Mouse (Mus musculus) myocyte (in vitro differentiated cells): ENCODE measurements around the gene Cdh15.

Experiments
- CEBPB ChIP-seq: IDR thresholded peaks from 2 replicates; pipeline ENCODE4 v1.6.1; 2011; ENCODE audit warnings: mild to moderate bottlenecking, moderate library complexity; ENCODE audit not compliant: poor library complexity, insufficient read depth, severe bottlenecking
- MAX ChIP-seq: IDR thresholded peaks from one replicate; pipeline ENCODE4 v1.6.1; 2011; ENCODE audit warnings: low read depth, mild to moderate bottlenecking, control low read depth
- MYOD1 ChIP-seq, 3 experiments: IDR thresholded peaks; one replicate each; pipeline ENCODE4 v1.6.1; 2011; ENCODE audit warnings: control low read depth in 2 of 3, low read depth in 2 of 3, mild to moderate bottlenecking in 2 of 3, moderate library complexity in 1 of 3; ENCODE audit not compliant: insufficient read length in 2 of 3, control insufficient read depth in 1 of 3
- MYOG ChIP-seq, 3 experiments: IDR thresholded peaks; one replicate each; pipeline ENCODE4 v1.6.1; 2011; ENCODE audit warnings: control low read depth in 2 of 3, low read depth in 2 of 3, mild to moderate bottlenecking in 2 of 3; ENCODE audit not compliant: insufficient read length in 2 of 3, control insufficient read depth in 1 of 3, insufficient read depth in 1 of 3
- POLR2A ChIP-seq: IDR thresholded peaks from one replicate; pipeline ENCODE4 v1.6.1; 2011; ENCODE audit warnings: low read depth, mild to moderate bottlenecking, control low read depth, moderate library complexity; ENCODE audit not compliant: insufficient read length
- POLR2AphosphoS2 ChIP-seq: IDR thresholded peaks from one replicate; pipeline ENCODE4 v1.6.1; 2011; ENCODE audit warnings: low read depth, control low read depth; ENCODE audit not compliant: insufficient read length
- TCF12 ChIP-seq: IDR thresholded peaks from one replicate; pipeline ENCODE4 v1.6.1; 2011; ENCODE audit warnings: mild to moderate bottlenecking, control low read depth; ENCODE audit not compliant: poor library complexity, insufficient read depth, severe bottlenecking
- TCF3 ChIP-seq: IDR thresholded peaks from one replicate; pipeline ENCODE4 v1.6.1; 2011; ENCODE audit warnings: low read depth, control low read depth; ENCODE audit not compliant: insufficient read length
- USF1 ChIP-seq: IDR thresholded peaks from one replicate; pipeline ENCODE4 v1.6.1; 2011; ENCODE audit warnings: low read depth, mild to moderate bottlenecking, control low read depth, moderate library complexity

DNA sequence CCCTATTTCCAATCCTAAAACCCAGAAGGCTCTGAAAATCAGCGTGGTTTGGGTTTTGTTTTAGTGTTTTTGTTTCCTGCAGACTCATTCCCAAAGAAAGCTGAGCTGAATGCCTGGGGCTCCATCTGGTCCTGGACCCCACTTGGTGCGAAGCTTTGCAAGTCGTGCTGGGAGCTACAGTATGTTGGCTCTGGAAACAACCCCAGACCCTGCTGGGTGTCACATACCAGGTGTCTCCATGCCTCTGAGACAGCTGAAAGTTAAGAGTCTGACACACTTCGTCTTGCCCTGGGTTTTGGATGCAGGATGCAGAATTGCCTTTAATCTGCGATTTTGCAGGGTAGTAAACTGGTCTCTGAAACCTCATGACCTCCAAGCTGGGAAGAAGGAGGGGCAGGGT, 23.2 kb upstream of the Cdh15 start:
- TF ChIP-seq TCF12 (no peak), POLR2A (no peak), USF1 (no peak), MAX (no peak), MYOD1 (IDR thresholded peaks at IDR 0.05; ENCODE audit: control insufficient read depth in 1 of 3, insufficient read length in 2 of 3, low read depth in 2 of 3) (no peak), CEBPB (no peak), POLR2AphosphoS2 (no peak), MYOG (IDR thresholded peaks at IDR 0.05; ENCODE audit: control insufficient read depth in 1 of 3, insufficient read depth in 1 of 3, insufficient read length in 2 of 3, low read depth in 2 of 3) (no peak), TCF3 (no peak)
